Mouse (Mus musculus): ENCODE measurements around the gene Vsig10.

Gene Vsig10

DNA sequence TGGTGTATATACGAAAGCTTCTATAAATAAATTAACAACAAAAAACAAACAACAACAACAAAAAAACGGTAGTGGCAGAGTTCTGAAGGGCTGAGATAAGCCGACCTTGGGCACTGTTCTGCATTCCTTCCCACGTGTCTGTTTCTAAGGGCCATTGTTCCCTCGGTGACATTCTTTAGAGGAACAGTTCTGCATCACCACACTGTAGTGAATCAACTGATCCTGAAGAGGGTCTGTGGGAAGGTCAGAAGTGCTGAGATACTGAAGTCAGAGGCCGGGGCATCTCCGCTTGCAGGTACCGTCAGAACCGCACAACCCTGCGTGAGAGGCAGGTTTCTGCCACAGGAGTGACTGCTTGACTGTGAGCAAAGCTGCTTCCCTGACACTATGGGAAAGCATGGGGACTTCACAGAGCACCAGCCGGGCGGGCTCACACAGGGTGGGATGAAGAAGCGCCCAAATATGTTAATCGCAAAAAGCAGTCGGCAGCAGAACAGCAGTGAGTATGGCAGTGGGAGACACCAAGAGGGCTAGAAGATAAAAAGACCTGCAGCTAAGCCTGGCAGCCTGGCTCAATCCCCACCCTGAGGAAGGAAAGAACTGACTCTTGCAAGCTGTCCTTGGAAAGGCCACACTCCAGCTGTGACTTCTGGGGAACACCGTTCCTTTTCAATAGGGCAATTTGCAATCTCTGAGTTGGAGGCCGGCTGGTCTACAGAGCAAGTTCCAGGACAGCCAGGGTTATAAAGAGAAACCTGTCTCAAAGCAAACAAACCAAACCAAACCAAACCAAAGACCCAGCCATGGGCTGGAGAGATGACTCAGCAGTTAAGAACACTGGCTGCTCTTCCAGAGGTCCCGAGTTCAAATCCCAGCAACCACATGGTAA, 14.9 kb upstream of the Vsig10 start:
- DNase-seq (ENCODE audit: inconsistent ontology term) = peak; percentile 52

DNA sequence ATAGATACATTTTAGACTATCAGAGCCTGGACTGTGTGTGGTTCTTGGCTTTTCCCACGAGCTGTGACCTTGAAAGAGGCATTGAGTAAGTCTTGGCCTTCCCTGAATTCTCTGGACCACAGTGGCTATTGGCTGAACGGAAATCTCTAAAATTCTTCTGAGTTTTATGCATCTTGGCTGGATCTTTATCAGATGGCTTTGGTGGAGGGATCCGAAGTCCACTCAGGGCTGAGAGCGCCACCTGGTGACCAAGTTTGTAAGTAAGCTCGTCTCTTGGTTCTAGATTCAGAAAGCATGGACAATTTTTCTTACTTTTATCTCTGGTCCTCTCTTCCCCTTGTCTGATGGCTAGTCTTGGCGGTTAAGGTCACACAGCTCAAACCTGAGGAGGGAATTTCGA, 13.9 kb upstream of the Vsig10 start:
- peak; percentile 70 for DNase-seq (ENCODE audit: inconsistent ontology term)

GRCm38 (mm10) chr5:117305754-117306153, 13.1 kb upstream of the Vsig10 start:
- DNase-seq (ENCODE audit: inconsistent ontology term) = no peak

DNA sequence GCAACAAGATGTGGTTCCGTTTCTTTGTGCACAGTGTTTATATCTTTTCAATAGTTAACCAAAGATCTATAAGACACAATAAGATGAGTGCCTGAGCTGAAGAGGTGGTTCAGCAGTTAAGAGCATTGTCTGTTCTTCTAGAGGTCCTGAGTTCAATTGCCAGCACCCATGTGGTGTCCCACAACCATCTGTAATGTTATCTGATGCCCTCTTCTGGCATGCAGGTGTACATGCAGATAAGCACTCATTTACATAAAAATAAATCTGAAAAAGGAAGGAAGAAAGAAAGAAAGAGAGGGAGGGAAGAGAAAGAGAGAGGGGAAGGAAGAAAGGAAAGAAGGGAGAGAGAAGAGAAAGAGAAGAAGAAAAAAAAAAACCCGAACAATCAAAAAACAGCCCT, 12.1 kb upstream of the Vsig10 start:
- no peak for DNase-seq (ENCODE audit: inconsistent ontology term)

- DNase-seq (ENCODE audit: inconsistent ontology term) = peak; percentile 47
Observed at GRCm38 (mm10) chr5:117307699-117308098, 11.2 kb upstream of the Vsig10 start.

GRCm38 (mm10) chr5:117313420-117313819, 5.5 kb upstream of the Vsig10 start:
- DNase-seq (ENCODE audit: inconsistent ontology term) = peak; percentile 15

- peak; percentile 22 for DNase-seq (ENCODE audit: inconsistent ontology term)
Observed at GRCm38 (mm10) chr5:117313909-117314308, 5.0 kb upstream of the Vsig10 start.

- DNase-seq (ENCODE audit: inconsistent ontology term) = peak; percentile 40
Observed at GRCm38 (mm10) chr5:117314587-117315428, 4.1 kb upstream of the Vsig10 start.

DNA sequence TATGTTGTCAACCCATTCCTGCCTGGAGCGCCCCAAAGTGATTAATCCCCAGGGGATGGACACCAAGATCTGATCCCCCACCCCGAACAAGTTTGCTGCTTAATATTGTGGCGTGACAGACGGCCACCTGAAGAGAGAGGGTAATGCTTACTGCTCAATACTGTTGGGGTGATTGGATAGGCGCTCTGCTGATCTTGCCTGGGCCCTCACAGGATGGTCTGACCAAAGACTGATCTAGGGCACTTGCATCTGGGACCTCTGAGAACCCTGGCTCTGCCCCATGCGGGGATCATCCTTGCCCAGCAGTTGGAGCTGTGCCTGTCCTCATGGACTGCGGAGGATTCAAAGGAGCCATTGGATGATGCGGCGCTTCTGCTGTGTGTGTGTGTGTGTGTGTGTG, 4.9 kb downstream of the Vsig10 start:
- no peak for DNase-seq (ENCODE audit: inconsistent ontology term)

DNA sequence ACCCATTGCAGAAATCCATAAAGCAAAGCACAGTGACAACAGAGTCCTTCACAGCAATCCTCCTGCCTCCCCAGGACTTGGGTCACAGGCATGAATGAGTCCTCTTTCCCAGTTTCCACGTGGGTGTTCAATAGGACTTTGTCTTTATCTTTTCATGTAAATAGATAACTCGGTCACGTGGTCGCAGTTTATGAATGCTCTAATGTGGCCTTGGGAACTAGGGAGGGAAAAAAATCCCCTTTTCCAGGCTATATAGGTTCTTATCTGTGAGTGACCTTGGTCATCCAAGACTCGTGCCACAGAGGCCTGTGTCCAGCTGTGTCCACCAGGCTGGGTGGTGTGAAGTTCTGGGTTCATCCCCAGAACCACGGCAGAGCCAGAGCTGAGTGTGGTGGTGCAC, 7.5 kb downstream of the Vsig10 start:
- DNase-seq (ENCODE audit: inconsistent ontology term) = no peak

DNA sequence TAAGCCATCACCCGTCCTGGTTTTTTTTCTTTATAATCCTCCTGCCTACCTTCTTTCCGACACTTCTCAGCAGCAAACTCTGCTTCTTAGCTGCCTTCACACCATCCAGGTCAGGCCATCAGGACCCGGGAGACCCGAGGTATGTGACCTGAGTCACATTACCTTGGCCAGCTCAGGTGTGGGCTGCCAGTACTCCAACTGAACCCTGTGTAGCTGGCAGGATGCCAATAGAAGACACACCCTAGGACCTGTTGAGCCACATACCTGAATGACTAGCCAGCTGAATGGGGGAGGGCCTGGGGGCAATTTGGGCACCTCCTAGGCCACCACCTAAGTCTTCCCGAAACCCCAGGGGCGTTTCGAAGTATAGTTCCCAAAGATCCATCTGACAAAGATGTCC, 11.6 kb downstream of the Vsig10 start:
- no peak for DNase-seq (ENCODE audit: inconsistent ontology term)

DNA sequence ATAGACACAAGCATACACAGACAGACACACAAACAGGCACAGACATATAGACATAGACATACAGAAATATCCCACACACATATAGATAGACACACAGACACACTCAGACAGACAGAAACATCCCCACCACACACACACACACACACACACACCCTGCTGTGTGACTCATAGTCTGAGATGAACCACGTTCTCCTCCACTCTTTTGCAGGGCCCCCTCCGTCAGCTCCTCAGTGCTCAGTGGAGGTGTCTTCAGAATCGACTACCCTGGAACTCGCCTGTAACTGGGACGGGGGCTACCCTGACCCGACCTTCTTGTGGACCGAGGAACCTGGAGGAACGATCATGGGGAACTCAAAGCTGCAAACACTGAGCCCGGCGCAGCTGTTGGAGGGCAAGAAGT, 19.1 kb downstream of the Vsig10 start:
- no peak for DNase-seq (ENCODE audit: inconsistent ontology term)

DNA sequence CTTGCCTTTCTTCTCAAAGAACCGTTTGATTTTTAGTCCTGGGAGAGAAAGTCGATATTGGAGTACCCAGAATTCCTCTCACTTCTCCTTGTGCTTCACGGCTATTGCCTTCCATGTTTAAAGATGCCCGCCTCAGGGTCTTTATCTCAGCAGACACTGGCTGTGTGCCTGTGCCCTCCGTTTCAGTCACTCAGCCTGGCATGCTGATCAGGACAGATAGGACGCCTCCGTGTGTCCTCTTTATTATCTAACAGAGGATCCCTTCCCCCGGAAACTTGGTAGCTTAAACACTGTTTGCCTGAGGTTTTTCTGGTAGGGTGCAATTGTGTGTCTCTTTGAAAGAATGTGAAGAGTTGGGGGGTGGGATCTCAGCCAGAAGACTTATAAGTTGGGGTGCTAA, 19.6 kb downstream of the Vsig10 start:
- no peak for DNase-seq (ENCODE audit: inconsistent ontology term)

DNA sequence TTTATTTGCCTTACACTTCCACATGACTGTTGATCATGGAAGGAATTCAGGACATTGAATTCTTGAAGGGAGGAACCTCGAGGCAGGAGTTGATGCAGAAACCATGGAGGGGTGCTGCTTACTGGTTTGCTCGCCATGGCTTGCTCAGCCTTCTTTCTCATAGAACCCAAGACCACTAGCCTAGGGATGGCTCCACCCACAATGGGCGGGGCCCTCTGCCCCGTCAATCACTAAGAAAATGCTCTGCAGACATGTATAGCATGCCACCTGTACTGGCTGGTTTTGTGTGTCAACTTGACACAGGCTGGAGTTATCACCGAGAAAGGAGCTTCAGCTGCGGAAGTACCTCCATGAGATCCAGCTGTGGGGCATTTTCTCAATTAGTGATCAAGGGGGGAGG, 21.2 kb downstream of the Vsig10 start:
- no peak for DNase-seq (ENCODE audit: inconsistent ontology term)

- DNase-seq (ENCODE audit: inconsistent ontology term) = no peak
Observed at GRCm38 (mm10) chr5:117341896-117342295, 23.0 kb downstream of the Vsig10 start.

- DNase-seq (ENCODE audit: inconsistent ontology term) = peak; percentile 33
Observed at GRCm38 (mm10) chr5:117344496-117344895, 25.6 kb downstream of the Vsig10 start.

GRCm38 (mm10) chr5:117345432-117345976, 26.6 kb downstream of the Vsig10 start:
- no peak for DNase-seq (ENCODE audit: inconsistent ontology term)

GRCm38 (mm10) chr5:117346281-117346680, 27.4 kb downstream of the Vsig10 start:
- no peak for DNase-seq (ENCODE audit: inconsistent ontology term)

DNA sequence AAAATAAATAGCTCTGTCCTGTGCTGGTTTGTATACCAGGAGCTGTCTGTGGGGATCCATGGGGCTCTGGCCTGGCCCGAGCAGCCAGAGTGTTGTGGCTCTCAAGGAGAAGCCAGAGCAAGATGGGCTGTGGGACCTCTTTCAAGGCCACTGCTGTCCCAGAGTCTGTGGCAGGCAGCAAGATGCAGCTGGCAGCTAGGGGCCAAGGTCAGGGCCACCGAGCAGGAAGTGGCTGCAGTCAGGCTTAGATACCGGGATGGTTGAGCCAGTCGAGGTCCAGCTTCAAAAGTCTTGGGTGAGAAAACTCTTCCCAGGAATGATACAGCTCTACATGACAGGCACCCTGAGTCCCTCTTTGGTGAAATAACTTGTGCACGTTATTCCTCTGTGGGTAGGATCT, 28.1 kb downstream of the Vsig10 start:
- DNase-seq (ENCODE audit: inconsistent ontology term) = no peak

- no peak for DNase-seq (ENCODE audit: inconsistent ontology term)
Observed at GRCm38 (mm10) chr5:117347838-117348237, 29.0 kb downstream of the Vsig10 start.

- peak; percentile 48 for DNase-seq (ENCODE audit: inconsistent ontology term)
Observed at GRCm38 (mm10) chr5:117348279-117348678, 29.4 kb downstream of the Vsig10 start.

DNA sequence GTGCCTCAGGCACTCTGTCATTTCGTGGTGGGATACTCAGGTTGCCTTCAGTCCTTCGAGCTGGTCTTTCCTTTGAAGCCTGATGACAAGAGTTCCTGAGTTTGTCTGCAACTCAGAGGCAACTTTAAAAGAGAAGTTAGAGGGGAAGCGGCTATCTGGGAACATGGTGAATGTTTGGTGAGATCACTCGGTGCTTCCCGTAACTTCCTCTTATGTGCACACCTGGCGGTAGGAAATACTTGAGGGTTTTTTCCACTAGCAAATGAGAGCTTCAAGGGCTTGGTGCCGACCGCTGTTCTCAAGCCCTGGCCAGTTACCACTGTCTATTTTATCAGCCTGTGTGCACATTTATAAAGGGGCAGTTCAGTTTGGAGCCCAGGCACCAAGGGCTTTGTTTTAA, 35.2 kb downstream of the Vsig10 start:
- no peak for DNase-seq (ENCODE audit: inconsistent ontology term)
